Mouse (Mus musculus) thymus, adult 18-20 months (tissue): ENCODE results near the gene Dynlrb2.

Experiments
- DNase-seq, 2 experiments: peaks; one replicate each; pipeline ENCODE4 v3.0.0; 2022; ENCODE audit warnings: mixed read lengths in 2 of 2

The Dynlrb2 gene

DNA sequence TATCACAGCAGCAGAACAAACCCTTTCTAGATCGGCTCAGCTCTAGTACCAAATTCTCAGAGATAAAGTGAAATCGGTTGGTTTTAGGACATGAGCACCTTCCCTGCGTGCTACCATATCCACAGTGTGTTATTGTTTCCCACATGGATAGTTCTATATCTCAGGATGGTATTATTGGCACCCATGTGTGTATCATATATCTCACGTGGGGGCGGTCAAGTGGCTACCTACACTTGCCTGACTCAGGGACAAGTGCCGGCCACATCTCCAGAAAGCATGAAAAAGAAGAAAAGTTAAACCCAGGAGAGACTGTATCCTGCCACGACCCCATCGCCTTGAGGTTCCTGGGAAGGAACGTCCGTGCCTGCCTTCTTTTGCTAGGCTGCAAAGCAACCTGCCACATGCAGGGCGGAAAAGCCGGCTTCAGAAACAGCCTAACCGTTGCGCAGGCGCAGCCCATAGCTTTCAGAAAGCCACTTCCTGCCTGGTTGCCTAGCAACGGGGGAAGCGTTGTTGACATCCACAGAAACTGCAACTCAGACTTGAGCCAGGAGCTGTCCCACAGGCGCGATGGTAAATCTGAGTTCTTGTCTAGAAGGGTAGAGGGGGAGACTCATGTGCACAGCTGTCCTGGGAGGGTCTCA is at the start of gene Dynlrb2:
Gene Dynlrb2, plus strand, starts transcription at position 498 of the 644 bp plus-strand sequence.
- DNase-seq, result peak; percentile 96 to 97

DNA sequence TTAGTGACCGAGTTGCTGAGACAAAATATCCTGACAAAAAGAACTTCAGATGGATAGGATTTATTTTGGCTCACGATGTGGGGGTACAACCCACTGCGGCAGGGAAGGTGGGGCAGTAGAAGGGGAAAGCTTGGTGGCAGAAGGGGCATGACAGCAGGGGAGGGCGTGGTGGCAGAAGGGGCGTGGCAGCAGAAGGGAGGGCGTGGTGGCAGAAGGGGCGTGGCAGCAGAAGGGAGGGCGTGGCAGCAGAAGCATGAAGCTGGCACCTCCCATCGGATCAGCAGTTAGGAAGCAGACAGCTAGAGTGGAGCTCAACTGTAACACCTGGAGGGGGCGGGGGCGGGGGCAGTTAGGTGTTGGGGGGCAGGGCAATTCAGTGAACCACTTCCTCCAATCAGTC is 46.2 kb upstream of the Dynlrb2 start:
- no peak for DNase-seq

DNA sequence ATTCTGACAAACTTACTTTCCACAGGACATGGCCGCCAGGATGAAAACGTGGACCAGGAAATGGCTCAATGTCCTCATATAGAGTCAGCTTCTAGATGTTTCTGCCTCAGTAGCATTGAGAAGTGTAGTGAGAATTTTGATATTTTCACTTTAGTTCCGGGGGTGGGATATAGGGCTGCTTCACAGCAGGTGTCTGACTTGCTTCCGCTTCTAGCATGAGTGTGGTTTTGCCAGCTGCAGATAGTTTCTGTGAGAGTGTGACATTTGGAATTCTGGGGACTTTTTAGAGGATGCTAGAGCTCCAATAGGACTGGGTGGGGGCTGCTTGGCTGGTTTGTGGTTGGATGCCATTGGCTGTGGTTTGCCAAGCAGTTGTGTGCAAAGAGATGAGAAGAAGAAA is 43.3 kb upstream of the Dynlrb2 start:
- peak in 1 of 2 experiments; percentile 26 for DNase-seq

DNA sequence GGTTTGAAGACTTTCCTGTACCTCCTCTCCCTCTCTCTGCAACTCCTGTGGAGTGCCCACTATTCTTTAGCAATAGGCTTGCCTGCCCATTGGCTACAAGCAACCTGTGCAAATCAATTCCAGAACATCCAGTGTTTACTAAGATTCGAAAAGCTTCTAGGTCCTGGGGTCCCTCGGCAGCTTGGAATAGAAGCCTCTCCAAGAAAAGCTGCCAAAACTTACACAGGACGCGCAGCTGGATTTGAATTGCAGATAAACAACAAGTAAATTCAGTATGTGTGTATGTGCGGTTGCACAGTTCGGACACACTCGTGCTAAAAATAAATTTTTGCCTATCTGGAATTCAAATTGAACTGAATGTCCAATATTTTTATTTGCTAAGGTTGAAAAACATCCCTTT is 38.2 kb upstream of the Dynlrb2 start:
- DNase-seq, result no peak

DNA sequence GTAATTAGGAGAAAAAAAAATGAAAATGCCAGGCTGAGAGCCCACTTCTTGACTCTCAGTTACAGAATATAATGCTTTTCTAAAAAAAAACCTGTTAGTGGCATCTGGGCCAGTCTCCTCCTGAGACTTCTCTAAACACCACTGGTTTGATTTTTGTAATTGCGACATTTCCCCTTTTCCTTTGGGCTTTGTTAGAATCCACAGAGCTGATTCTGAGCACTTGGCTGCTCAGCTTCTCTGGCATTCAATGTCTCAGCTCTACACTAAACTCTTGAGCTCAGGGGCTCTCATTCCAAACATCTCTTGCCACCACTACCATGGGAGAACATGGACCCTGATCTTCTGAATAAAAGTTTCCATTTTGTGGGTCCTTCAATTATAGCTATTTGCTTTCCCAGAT is 37.7 kb upstream of the Dynlrb2 start:
- DNase-seq, result no peak

DNA sequence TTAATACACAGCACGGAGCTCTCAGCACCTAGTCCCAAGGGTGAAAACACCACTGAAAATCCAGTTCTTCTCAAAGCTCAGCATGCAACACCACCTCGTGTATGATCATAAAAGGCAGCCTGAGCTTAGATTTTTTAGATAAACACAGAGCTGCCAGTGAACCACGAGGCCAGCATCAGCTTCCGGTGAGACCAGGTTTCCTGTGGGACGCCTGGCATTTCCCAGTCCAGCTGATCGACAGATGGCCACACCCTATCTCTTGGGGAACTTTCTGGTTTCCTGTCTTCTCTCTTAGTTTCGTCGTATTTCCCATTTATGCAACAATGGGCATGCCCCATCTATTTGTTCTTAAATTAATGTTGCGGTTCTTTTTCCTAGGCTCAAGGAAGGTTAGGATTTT is 26.8 kb upstream of the Dynlrb2 start:
- no peak for DNase-seq

DNA sequence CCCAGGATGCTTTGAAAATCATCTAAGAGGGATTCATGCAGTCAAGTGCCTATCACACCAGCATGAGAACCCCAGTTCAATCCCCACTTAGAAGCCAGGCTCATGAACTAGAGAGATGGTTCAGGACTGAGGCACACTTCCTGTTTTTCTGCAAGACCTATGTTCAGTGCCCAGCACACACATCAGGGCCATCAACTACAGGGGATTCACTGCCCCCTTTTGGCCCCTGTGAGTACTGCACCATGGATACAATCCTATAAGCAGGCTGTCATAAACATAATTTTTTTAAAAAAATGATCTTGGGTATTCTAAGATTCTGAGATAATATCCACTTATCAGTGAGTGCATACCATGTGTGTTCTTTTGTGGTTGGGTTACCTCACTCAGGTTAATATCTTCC is 26.1 kb upstream of the Dynlrb2 start:
- no peak for DNase-seq

DNA sequence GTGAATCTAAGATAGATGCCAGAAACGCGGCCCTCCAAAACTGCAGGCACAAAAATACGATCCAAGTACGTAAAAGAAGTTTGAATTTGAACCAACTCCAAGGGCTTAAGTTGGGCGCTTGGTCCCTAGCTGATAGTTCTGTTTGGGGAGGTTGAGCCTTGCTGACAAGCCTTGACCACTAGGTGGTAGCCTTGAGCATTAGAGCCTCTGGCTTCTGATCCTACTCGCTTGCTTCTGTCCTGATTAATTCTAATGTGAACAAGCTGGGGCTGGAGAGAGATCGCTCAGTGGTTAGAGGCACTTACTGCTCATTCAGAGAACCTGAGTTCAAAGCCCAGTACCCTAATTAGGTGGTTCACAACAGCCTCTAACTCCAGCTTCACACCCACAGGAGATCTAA is 23.9 kb upstream of the Dynlrb2 start:
- peak; percentile 24 to 28 for DNase-seq

DNA sequence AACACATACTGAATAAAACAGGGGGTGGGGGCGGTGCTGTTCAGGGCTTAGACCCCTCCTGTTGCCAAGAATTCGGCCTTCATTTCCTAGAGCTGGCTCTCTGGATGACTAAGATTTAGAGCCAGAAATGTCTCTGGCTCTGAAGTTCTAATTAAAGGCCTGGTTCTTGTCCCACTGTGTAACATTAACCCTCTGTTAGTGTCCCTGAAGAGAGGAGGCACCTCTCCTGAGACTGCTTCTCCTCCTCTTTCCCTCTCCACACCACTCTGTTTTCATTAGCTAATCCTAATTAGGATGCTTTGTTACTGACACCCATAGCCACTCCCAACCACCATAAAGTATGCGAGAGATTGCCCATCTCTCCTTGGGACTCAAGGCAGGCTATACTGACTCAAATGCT is 22.0 kb upstream of the Dynlrb2 start:
- no peak for DNase-seq

DNA sequence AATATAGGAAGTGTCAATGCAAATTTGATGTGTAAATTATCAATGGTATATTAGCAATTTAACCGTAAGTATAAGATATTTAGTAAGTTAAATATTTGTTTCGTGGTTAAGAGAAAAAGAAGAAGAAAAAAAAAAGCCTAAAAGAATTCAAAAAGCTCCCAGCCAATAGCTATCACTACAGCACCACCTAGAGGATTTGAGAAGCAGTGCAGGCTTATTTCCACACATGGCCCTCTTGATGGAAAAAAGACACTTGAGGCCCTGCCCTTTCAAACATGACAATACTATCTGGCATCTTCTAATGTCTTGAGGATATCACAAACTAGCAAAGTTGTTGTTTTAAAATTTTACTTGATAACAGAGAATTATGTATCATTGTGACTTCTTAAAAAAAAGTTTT is 20.7 kb upstream of the Dynlrb2 start:
- DNase-seq, result no peak

DNA sequence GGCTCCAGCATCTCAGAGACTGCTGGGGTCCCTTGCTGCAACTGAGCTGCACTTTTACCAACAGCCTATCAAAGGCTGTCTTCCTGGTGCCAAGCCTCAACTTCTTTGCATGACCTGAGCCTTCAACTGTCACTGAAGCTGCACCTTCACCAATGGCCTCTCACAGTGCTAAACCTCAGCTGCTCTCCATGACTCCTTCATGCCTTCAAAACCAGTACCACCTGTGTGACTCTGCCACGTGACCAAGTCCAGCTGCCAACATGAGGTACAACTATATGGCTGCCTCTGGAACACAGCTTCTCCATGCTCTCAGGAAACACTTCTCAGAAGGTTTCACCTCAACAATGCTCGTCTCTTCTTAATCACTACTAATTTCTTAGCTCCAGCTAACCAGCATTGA is 16.2 kb upstream of the Dynlrb2 start:
- DNase-seq, result peak; percentile 40 to 62

DNA sequence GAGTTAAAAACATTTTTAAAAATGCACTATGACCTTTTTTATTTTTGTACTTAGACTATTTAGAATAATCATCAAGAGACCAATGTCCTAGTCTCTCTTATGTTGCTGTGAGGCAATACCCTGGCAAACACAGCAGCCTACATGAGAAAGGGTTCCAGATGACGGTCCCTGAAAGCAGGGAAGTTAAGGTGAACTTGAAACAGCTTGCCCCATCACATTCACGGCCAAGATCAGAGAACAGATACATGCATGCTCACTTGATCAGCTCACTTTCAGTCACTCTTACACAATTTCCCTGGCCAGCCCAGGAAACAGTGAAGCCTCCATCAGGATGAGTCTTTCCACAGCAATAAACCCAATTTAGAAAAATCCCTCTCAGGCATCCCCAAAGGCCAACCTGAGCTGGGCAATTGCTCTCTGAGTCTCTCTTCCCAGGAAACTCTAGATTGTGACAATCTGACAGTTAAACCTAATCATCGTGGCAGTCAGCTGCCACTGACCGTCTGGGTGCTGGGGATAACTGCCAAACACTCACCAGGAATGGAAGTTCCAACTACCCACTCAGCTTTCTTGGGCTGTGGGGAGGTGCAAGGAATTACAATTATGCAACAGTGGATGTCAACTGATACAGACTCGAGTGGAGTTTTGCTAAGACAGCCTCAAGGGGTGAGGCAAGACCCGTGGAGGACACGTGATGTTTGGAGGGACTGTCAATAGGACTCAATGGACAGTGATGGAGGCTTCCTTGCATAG is 4.5 kb upstream of the Dynlrb2 start:
- DNase-seq, result no peak

DNA sequence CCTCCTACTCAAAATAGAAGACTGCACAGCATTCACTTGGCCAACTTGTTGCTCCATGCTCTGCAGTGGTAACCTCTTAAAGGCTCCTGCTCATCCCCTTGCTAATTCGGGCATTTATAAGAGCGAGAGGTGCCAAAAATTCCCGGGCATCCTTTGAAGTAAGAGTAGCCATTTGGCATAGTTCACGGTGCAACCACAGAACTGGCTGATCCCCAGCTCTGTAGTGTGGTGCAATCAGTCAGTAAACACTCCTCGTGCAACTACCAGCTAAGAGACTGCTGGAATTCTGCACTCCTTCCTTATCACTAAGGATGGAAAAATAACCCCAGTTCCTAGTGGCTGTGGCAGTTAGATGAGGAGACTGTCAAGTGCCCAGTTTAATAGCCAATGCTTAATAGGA is 3.9 kb downstream of the Dynlrb2 start:
- no peak for DNase-seq

DNA sequence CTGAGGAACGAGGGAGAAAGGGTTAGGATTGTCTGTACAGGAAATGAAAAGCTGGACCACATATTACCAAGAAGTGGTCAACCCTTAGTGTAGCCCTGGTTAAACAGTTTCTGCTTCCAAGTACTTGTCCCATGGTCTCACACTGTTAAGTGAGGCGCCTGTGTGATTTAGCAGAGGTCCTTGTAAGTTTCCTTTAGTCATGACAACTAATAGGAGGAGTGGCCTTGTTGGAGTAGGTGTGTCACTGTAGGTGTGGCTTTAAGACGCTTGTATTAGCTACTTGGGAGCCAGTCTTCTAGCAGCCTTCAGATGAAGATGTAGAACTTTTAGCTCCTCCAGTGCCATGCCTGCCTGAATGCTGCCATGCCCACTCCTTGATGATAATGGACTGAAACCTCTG is 4.5 kb downstream of the Dynlrb2 start:
- no peak for DNase-seq

DNA sequence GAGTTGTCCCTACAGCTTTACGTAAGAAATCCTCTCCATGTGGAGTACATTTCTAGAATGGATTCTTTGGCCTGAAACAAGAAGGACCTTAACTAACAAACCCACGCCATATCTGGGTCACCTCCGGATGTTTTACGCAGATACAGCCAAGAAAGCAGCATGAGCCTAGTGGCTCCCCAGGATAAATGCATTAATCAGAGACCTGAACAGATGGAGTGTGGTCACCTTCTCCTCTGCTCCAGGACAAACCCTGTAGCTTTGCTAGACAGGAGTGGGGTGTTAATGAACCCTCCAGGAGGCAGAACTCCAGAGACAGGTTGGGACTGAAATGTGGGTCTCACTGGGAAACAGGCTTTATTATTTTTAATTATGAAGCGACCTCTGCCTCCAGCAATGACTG is 14.9 kb downstream of the Dynlrb2 start:
- no peak for DNase-seq

DNA sequence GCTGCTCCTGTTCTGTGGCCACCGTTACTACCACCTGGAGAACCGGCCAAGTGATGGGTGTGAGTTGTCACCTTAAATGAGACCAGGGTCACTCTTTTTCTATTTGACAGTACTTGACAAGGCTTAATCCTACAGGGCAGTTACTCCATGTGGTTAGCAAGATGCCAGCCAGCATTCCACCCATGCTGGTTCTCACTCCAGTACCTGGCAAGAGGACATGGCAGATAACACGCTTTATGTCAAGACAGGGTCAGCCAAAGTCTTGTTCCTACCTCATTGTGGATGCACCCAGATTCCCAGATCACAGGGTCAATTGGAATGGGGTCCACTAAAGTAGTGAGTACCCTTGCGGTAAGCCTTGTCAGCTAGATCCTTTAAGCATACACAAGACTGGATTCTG is 16.4 kb downstream of the Dynlrb2 start:
- no peak for DNase-seq

DNA sequence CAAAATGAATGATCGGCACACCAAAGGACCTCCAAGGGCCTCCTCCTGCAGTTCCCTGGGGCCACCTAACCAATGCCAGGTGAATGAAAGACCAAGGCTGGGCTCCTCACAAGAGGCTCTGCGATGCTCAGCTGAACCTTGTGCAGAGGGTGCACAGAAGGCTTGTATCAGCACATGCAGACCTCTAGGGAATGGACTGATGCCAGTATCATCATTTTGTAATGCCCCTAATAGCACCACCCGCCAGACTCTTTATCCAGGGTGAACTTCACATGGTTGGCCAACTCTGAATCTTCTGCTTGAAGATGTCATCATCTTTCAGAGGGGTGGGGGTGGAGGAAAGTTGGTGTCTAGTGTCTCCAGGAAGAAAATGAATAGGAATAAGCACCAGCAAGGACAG is 16.9 kb downstream of the Dynlrb2 start:
- no peak for DNase-seq

DNA sequence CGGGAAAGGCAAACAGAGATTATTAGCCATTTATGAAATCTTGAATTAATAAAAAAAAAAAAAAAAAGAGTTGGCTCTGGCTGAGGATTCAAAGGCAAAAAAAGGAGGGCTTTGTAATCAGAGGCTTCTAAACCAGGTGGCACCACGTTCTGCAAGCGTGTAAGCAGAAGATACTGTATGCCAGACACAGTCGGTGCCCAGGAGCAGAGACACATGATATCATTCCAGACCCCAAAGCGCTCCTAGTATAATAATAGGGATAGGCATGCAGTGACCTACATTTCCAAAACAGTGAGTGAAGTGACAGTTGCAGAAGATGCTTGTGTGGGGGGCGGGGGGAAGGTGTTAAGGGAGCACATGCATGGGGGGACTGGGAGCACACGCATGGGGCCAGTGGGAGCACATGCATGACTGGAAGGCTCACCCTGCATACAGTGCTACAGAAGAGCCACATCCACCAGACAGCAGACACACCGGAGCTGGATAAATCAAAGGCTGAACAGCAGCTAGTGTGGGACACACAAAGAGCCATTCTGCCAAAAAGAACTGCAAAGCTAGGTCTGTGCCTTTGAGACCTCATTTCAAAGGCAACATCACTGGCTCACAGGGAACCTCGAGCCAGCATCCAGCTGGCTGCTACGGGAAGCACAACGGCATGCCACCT is 17.5 kb downstream of the Dynlrb2 start:
- no peak for DNase-seq

DNA sequence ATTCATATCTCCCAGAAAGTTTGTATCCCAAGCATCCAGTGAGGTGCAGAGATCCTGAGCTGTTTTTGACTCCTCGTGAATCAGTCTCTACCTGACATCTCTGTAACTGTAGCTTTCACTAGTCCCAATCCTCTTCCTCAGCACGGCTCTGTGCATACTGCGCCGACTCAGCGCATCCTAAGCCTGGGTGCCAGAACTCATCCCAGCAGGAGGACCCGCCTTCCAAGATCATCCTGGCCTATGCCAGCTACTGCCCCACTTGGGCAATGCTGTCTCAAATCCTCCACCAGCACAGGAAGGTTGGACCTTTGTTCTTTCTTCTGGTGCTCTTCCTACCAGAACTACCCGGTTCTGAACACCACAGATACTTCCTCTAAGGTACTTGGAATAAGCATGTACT is 20.1 kb downstream of the Dynlrb2 start:
- no peak for DNase-seq

DNA sequence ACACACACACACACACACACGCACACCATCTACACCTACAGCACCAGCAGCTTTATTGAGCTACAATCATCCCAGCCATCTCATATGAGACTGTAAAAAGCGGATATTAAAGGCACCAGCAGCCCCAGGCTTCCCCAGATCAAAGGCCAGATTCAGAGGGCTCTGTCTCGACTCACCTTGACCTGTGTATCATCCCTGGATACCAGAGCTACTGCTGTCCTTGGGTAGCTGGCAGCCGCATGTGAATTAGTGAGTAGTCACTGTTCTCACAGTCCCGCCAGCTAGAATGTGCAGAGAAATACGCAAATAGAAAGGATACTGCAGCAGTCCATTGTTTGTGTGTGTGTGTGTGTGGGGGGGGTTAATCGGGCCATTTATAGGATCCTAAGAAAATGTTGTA is 24.0 kb downstream of the Dynlrb2 start:
- DNase-seq, result no peak

DNA sequence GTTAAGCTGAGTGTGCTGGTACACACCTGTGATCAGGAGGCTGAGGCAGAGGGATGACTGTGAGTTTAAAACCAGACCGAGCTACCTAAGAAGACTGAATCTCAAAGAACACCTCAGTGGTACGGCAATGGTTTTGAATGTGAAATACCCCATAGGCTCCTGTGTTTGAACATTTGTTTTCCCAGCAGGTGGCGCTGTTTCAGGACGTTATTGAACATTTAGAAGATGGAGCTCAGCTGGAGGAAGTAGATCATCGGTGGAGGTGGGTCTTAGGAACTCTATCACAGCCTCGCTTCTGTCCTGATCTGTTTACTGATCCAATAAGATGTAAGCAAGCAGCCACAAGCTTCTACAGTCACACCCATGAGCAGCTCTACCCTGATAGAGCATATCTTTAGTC is 28.3 kb downstream of the Dynlrb2 start:
- no peak for DNase-seq

DNA sequence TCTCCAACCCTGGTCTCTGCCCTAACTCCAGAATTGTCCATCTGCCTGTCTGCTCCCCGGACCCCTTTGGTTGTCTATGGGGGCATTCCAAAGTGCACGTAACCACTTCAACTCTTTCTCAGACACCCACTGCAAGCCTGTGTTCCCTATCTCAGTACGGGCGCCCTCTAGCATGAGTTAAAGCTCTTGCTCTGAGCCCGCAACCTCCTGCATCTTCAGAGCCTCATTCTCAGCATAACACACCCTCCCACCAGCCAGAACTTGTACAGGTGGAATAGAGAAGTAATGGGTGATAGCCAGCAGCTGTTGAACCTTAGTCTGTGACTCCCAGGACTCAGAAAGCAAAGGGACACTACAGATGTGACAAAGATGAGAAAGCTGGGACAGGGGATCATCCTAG is 32.0 kb downstream of the Dynlrb2 start:
- no peak for DNase-seq

DNA sequence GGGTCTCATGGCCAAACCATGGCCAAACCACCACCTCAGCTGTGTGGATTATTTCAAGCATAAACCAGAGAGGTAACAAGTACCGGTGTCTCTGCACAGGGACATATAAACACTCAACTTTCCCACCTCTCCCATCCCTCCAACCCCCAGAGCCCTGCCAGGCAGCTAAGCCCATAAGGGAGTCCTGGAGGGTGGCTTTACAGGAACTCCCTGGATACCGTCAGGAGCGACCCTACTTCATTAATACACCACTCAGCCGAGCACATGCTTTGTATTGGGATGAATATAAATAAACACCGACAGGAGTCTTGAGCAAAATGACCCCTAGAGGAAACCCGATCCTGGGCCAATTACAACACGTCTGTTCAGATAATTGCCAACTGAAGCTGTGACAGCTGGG is 34.0 kb downstream of the Dynlrb2 start:
- DNase-seq, result no peak

DNA sequence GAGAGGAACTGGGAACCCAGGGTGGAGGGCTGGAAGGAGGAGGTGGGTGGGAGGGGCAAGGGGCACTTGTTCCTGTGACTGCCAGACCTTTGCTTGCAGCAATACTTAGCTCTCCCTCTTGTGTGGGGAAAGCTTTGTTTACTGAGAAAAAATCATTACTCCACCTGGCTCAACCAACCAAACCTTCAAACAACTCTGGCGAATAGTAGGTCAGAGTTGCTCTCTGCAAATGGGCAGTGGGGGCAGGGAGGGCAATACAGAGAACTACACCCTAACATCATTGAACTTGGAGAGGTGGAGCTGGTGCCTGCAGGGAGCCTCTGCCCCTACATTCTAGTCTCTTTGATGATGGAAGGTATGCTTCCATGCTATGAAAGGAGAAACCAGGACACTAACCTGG is 35.4 kb downstream of the Dynlrb2 start:
- no peak for DNase-seq
